8 mouse cellular contexts compared by ENCODE assay signal in the genomic region with DNA sequence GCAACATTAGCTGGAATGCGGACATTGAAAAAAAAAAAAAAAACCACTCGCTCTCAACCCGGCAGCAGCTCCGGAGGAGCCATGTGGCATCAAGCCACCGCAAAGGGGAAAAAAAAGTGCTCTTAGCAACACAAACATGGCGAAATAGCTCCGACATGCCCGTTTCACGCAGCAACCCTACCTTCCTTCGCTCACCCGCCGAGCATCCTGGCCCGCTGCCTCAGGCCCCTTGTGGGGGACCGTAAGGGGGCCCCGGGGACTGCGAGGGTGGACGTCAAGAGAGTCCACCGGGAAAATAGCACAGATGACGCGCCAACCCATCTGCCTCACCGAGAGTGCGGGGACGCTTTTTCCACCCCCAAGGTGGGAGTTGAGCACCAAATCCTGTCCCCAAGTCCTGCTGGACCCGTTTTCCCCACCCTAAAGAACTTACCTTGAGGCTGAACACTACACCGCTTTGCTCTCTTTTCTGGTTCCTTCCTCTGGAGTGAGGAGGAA.
DNase-seq lines count a peak whose midpoint lies in the region; ATAC-seq and TF ChIP-seq lines count a peak whose summit lies in the region.

No protein-coding gene starts in this region.

- ATAC-seq in megakaryocyte progenitor cell, adult 5-6 weeks (replicated peaks; ENCODE audit: poor library complexity): no peak

- peak overlapping the region; percentile 84 for H3K4me3 ChIP-seq in embryonic fibroblast, embryonic 13.5 days (ENCODE audit: insufficient read depth, low read length)

- 0 out of 2 replicates have a peak, but pooled peaks cover 4% of the 10 kb centered on the region for H3K4me1 ChIP-seq in embryonic fibroblast, embryonic 13.5 days (ENCODE audit: control insufficient read depth, insufficient read depth, low read length)

- peak overlapping the region; percentile 62 for H3K27ac ChIP-seq in embryonic fibroblast, embryonic 13.5 days (ENCODE audit: insufficient read depth, low read length)

- TF ChIP-seq POLR2A in embryonic fibroblast, embryonic 13.5 days (IDR thresholded peaks at IDR 0.05; ENCODE audit: low read depth, low read length): no peak

- TF ChIP-seq CTCF in embryonic fibroblast, embryonic 13.5 days (IDR thresholded peaks at IDR 0.05; ENCODE audit: borderline replicate concordance, insufficient read depth, low read length): no peak

- peak; percentile 86 for DNase-seq in CD4-positive helper T cell, adult 2 months (ENCODE audit: low read depth, low spot score)
- DNase-seq in adipocyte (ENCODE audit: low spot score): peak; percentile 94
- DNase-seq in heart, postnatal 10 days: peak; percentile 56 to 69
- peak; percentile 65 to 75 for DNase-seq in kidney, postnatal 36 days
- DNase-seq in lung, postnatal 14 days: peak; percentile 70
- DNase-seq in right cerebral cortex, postnatal 10 days (ENCODE audit: low spot score in 2 of 2): peak; percentile 73

- intact Hi-C loops in heart, postnatal 10 days (cut with DNase I): loop anchor here (2.0 kb wide), 3 partner anchors 25 to 181 kb away; a partner anchor contains a TSS
